Mouse (Mus musculus): ENCODE measurements around the gene Gpbar1.

DNA sequence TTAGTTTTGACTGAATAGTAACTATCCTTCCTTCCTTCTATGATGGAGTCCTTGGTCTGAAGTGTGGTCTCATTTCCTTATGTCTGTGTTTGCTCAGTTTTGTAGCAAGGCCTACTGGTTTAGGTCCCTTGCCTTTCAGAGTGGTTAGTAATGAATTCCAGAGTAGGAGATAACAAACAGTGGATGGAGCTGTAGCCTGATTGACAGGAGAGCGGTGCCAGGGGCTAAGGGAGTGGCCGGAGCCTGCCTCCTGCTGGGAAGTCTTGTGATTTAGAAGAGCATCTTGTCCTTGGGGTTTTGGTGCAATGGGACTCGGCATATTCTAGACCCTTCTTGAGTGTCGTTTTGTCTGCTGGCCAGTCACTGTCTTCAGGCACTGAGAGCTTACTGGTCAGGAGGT is 21.6 kb upstream of the Gpbar1 start:
- TF ChIP-seq CTCF (IDR thresholded peaks at IDR 0.05; ENCODE audit: extremely low read depth, insufficient read depth, low read length) (no peak), POLR2A (IDR thresholded peaks at IDR 0.05; ENCODE audit: extremely low read depth, insufficient read depth, low read length) (no peak)
